Mouse (Mus musculus) cerebellum, adult 2 months (tissue): ENCODE measurements around the gene Gm5724.

Experiments used
- CTCF ChIP-seq: fragments of 200-500 bp; IDR thresholded peaks from 2 replicates; pipeline ENCODE4 v1.5.1; 2011; ENCODE audit warnings: low read depth, mild to moderate bottlenecking, control low read depth, low read length, moderate library complexity, borderline replicate concordance; ENCODE audit not compliant: insufficient read depth
- POLR2A ChIP-seq: fragments of 200-500 bp; IDR thresholded peaks from 2 replicates; pipeline ENCODE4 v1.6.1; 2011; ENCODE audit warnings: low read length, control low read depth, borderline replicate concordance; ENCODE audit not compliant: insufficient read depth

GRCm38 (mm10) chr6:141687008-141687407 is 86.6 kb downstream of the Gm5724 start:
- TF ChIP-seq POLR2A (no peak), CTCF (no peak)
